Mouse (Mus musculus) kidney, postnatal 0 days (tissue): ENCODE data around the gene Mfap2. TPM values are rescaled to one million over a fixed set of nuclear protein-coding genes. Genes with fewer than 3 reads are reported as not detected.

Experiments
- ATAC-seq: fragments of 200-750 bp; cut with Nextera tagmentation; replicated peaks from 2 replicates; pipeline ENCODE4 v1.8.0; 2017; ENCODE audit warnings: low read depth, moderate number of reproducible peaks, moderate TSS enrichment, moderate library complexity; ENCODE audit not compliant: low FRiP score
- DNase-seq: peaks from one replicate; pipeline ENCODE4 v3.0.0-alpha.2; 2016; ENCODE audit warnings: low spot score
- H3K27ac ChIP-seq: fragments of 300-500 bp; sonication (generic); 2 replicates; pipeline ENCODE4 v1.5.1; 2014; ENCODE audit warnings: mild to moderate bottlenecking
- H3K27me3 ChIP-seq: fragments of 300-500 bp; sonication (generic); 2 replicates; pipeline ENCODE4 v1.6.1; 2014; ENCODE audit warnings: low read length, mixed read lengths; ENCODE audit not compliant: insufficient read depth
- H3K36me3 ChIP-seq: fragments of 300-500 bp; sonication (generic); 2 replicates; pipeline ENCODE4 v1.6.1; 2014; ENCODE audit warnings: low read length, mixed read lengths; ENCODE audit not compliant: insufficient read depth
- H3K4me1 ChIP-seq: fragments of 300-500 bp; sonication (generic); replicated peaks from 2 replicates; pipeline ENCODE4 v1.6.1; 2014; ENCODE audit warnings: antibody characterized with exemption, low read length, mixed read lengths; ENCODE audit not compliant: insufficient read depth
- H3K4me2 ChIP-seq: fragments of 300-500 bp; sonication (generic); 2 replicates; pipeline ENCODE4 v1.6.1; 2014; ENCODE audit warnings: mild to moderate bottlenecking, low read length, moderate library complexity, mixed read lengths
- H3K4me3 ChIP-seq: fragments of 300-500 bp; sonication (generic); replicated peaks from 2 replicates; pipeline ENCODE4 v1.5.1; 2014; ENCODE audit warnings: low read depth, low read length
- H3K9ac ChIP-seq: fragments of 300-500 bp; sonication (generic); 2 replicates; pipeline ENCODE4 v1.6.1; 2014; ENCODE audit warnings: low read depth, low read length
- H3K9me3 ChIP-seq: fragments of 300-500 bp; sonication (generic); replicated peaks from 2 replicates; pipeline ENCODE4 v1.6.1; 2016; ENCODE audit warnings: low read length, inconsistent platforms, mixed read lengths
- CTCF ChIP-seq: IDR thresholded peaks from 2 replicates; pipeline ENCODE4 v1.5.1; 2016; ENCODE audit warnings: antibody characterized with exemption, low read depth, mild to moderate bottlenecking, moderate library complexity
- WGBS: fragments of 180-500 bp; shearing (Covaris S2); extraction: QIAGEN DNeasy Blood & Tissue Kit; methylation state at CpG from one replicate; pipeline ENCODE4 v1.1.7; 2014; 5-methylcytosine and 5-hydroxymethylcytosine counted together
- polyA plus RNA-seq: library from polyadenylated mRNA; unstranded; fragments of >200 nt; fragmentation: Nextera tagmentation; extraction: Ambion mirVana; gene quantifications from 2 replicates; pipeline ENCODE4 v1.2.1, GENCODE M21; 2015

The Mfap2 gene
- polyA plus RNA-seq, 1 experiment from 2014 or later, result 330 TPM

DNA sequence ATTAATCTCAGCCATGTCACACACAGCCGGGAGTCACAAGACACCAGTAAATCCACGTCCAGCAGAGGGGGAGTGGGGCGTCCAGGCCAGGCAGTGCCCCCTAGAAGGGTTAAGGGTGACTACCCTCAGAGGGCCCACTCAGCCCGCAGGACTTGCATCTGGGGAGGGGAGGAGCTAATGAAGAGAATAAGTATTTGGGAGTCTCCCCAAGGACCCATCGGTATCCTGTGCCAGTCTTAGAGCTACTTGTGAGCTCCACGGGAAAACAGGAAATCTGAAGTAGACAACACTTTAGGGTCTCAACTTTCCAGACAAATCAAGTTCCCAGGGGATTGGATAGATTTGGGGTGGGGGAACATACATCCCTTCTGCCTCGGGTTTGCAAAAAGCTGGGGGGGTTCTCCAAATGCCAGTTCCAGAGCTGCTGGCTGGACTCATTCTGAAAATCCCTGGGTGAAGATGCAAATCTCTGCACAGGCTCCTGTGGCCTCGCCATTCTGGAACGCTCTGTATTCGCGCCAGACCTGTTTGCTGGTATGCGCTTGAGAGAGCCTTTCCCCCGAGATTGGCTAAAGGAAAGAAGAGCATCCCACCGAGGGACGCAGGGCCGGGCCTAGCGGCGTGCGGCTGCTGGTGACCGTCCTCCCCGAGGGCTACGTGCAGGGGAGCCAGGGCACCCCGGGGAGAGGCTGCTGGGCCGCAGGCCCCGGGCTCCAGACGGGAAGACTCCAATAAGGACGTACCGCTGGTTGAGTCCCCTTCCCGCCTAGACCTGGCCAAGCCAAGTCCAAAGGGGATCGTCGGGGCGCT lies 49.6 kb downstream of the Mfap2 start:
- WGBS, result under 1% methylated on average over 32 of the region's 32 CpGs
- ATAC-seq, result no peak
- peak overlapping the region; percentile 62 for H3K4me3 ChIP-seq
- TF ChIP-seq CTCF, result no peak
- no peaks in the 10 kb centered on the region for H3K27me3 ChIP-seq
- peak overlapping the region; percentile 83 for H3K4me2 ChIP-seq
- DNase-seq, result no peak
- H3K36me3 ChIP-seq, result 0 out of 2 replicates have a peak, but pooled peaks cover 4% of the 10 kb centered on the region
- no peaks in the 10 kb centered on the region for H3K9me3 ChIP-seq
- peak overlapping the region; percentile 81 for H3K9ac ChIP-seq
- peak overlapping the region; percentile 92 for H3K27ac ChIP-seq
- peaks cover 17% of the 10 kb centered on the region for H3K4me1 ChIP-seq

DNA sequence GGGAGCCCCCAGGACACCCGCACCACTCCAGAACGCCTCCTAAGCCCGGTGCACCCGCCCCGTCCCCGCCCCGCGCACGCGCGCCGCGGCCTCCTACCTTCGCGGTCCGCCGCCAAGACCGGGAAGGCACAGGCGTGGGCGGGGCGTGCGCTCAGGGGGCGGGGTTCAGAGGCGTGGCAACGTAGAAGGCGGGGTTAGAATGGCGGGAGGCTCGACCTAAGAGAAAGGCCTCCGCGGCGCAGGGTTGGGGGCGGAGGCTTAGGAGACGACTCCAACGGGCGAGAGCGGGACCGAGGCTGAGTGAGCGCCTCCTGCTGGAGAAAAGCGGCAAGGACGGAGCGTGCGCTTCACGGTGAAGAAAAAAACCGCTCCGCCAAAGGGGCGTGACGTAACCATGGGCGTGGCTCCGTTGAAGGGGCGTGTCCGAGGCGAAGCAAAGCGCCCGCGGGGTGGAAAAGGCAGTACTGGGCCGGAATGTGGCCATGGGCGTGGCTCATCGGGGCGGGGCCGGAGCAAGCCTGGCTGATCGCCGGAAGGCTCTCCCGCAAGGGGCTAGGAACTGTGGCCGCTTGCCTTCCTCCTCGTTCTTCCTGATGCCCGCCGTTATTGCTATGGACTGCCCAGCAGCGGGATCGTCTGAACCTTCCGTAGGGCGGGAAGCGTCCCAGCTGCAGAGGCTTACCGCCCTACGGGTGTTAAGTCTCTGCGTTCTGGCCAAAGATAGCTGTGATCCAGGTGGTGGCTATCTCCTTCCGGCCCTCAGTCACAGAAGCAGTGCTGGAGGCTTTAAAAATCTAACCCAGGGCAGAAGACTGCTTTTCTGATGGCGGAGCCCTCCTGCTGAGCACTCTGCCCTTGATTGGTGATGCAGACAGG lies 50.4 kb downstream of the Mfap2 start, which contains the start of gene Crocc:
Gene Crocc, minus strand, starts transcription at position 125 of the 876 bp plus-strand sequence.
- Histone ChIP-seq H3K36me3 (0 out of 2 replicates have a peak, but pooled peaks cover 8% of the 10 kb centered on the region), H3K27ac (peak within 1 kb of the TSS; percentile 92), H3K27me3 (no peaks in the 10 kb centered on the region), H3K4me2 (peak within 1 kb of the TSS; percentile 83), H3K4me3 (peak within 1 kb of the TSS; percentile 62), H3K9ac (peak within 1 kb of the TSS; percentile 81), H3K9me3 (no peaks in the 10 kb centered on the region), H3K4me1 (peaks cover 17% of the 10 kb centered on the region)
- TF ChIP-seq CTCF, result peak; percentile 99
- DNase-seq (peak; percentile 99), ATAC-seq (peak; percentile 95)
- WGBS, result under 1% methylated on average over 77 of the region's 77 CpGs

DNA sequence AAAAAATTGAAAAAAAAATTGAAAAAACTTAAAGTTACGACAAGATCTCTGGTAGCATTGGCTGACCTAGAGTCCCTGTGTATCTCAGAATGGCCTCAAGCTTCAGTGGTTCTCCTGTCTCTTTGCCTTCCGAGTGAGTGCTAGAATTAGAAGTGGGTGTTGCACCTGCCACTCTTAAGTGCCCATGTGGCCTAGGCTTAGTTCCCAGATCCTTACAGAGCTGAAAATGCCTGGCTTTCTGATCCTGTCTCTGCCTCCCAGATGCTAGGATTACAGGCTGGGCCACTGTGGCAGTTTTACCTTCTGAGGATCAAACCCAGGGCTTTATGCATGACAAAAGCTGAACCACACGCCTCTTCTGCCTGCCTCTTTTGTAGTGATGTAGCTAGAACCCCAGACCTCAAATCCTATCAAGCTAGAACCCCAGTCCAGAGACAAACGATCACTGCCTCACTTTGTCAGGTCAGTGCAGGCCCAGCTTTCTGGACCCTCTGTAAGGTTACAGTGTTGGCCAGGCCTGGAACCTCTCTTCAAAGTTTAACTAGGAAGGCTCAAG lies 54.0 kb downstream of the Mfap2 start:
- DNase-seq (no peak), ATAC-seq (no peak)
- Histone ChIP-seq H3K4me1 (peaks cover 11% of the 10 kb centered on the region), H3K27ac (no peak overlapping the region), H3K9me3 (no peaks in the 10 kb centered on the region), H3K4me3 (no peak overlapping the region), H3K36me3 (peaks cover 37% of the 10 kb centered on the region), H3K9ac (no peak overlapping the region), H3K4me2 (no peak overlapping the region), H3K27me3 (no peaks in the 10 kb centered on the region)
- no peak for TF ChIP-seq CTCF
- 88% methylated on average over 4 of the region's 4 CpGs for WGBS

- peak; percentile 99 for TF ChIP-seq CTCF
- H3K9me3 ChIP-seq, result no peaks in the 10 kb centered on the region
- H3K36me3 ChIP-seq, result peaks cover 42% of the 10 kb centered on the region
- WGBS, result 8% methylated on average over 8 of the region's 8 CpGs
- no peak overlapping the region for H3K4me3 ChIP-seq
- H3K4me1 ChIP-seq, result 0 out of 2 replicates have a peak, but pooled peaks cover 2% of the 10 kb centered on the region
- H3K27ac ChIP-seq, result no peak overlapping the region
- no peak overlapping the region for H3K4me2 ChIP-seq
- H3K9ac ChIP-seq, result no peak overlapping the region
- H3K27me3 ChIP-seq, result no peaks in the 10 kb centered on the region
- peak; percentile 95 for DNase-seq
- 0 out of 2 replicates have a peak, but pooled peaks have one; percentile 6 for ATAC-seq
These were observed 54.9 kb downstream of the Mfap2 start for GRCm38 (mm10) chr4:141065123-141065522.

Other genes starting within 250 kb of the Mfap2 start
- gene Padi4, start 236.2 kb upstream of the Mfap2 start, polyA plus RNA-seq, result 0.74 and 1.1 TPM in 2 replicates
- 0.08 and 0.10 TPM in 2 replicates for gene Padi3, start 199.8 kb upstream of the Mfap2 start, polyA plus RNA-seq
- gene Padi1, start 164.6 kb upstream of the Mfap2 start, polyA plus RNA-seq, result 0.23 and 0.28 TPM in 2 replicates
- 21.1 and 21.8 TPM in 2 replicates for gene Padi2, start 104.1 kb upstream of the Mfap2 start, polyA plus RNA-seq
- 660 and 674 TPM in 2 replicates for gene Sdhb, start 49.2 kb upstream of the Mfap2 start, polyA plus RNA-seq
- 30.6 and 31.9 TPM in 2 replicates for gene Atp13a2, start 23.5 kb upstream of the Mfap2 start, polyA plus RNA-seq
- gene Crocc, start 50.1 kb downstream of the Mfap2 start, polyA plus RNA-seq, result 5.9 and 7.8 TPM in 2 replicates
- gene Necap2, start 67.9 kb downstream of the Mfap2 start, polyA plus RNA-seq, result 87.6 and 93.1 TPM in 2 replicates
- gene Spata21, start 77.9 kb downstream of the Mfap2 start, polyA plus RNA-seq, result 0.54 and 0.55 TPM in 2 replicates
- 38.0 and 40.4 TPM in 2 replicates for gene Szrd1, start 129.4 kb downstream of the Mfap2 start, polyA plus RNA-seq
- gene Fbxo42, start 137.5 kb downstream of the Mfap2 start, polyA plus RNA-seq, result 14.6 and 16.1 TPM in 2 replicates
- 2.7 and 3.1 TPM in 2 replicates for gene Rsg1, start 203.5 kb downstream of the Mfap2 start, polyA plus RNA-seq
- gene Arhgef19, start 229.1 kb downstream of the Mfap2 start, polyA plus RNA-seq, result 5.2 and 5.7 TPM in 2 replicates